Comparison of ENCODE assay signal across 8 mouse cellular contexts in the genomic region with DNA sequence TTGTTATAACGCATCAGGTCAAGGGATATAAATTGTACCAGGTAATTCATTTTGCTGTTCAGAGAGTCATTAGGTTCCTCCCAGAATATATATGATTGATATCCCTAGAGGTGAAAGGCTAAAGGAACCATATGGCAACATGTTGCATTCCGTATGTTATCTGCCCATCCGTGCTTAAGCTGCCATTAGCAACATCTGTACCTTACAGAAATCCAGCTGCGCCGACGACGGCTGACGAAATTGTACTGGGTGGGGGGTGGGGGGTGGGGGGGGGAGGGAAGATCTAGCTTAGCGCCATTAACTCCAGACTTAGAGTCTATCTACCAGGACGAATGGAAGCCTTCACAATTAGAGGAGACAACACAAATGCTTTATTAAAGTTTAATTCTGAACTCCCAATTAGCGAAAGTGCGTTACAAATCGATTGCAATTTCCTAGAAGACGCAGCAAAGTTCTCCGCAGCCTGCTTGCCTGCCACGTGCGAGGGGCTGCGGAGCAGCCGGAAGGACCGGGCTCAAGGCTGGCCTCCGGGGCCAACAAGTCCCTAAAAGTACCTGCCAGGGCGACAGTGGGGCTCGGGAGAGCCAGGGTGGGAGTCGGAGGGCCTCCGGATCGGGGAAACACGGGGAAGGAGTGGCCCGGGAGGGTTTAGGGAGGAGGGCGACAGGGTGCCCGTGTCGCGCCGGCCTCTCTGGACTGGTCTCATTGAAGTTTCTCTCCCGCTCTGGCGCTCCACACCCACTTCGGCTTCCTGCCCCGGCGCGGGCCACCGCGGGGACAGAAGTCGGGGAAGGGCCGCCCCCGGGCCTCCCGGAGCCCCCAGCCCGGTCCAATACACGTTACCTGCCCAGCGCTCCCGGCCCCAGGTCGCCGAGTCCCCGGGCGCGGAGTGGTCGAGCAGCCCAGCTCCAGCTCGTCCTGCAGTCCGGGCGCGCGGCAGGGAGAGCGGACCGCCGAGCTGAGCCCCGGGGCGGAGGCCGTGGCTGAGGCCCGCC. TPM values are rescaled to one million over a fixed set of nuclear protein-coding genes. Genes with fewer than 3 reads are reported as not detected.
DNase-seq lines count a peak whose midpoint lies in the region; ATAC-seq and TF ChIP-seq lines count a peak whose summit lies in the region.

No protein-coding gene starts in this region.

- intact Hi-C loops in left cerebral cortex, postnatal 36 days (cut with DNase I), result no loop called here

- ATAC-seq in hindbrain, embryonic 16.5 days, result peak; percentile 87
- peak; percentile 74 for ATAC-seq in liver, embryonic 13.5 days (ENCODE audit: low read depth)

- no peak for TF ChIP-seq POLR2A in myocyte (IDR thresholded peaks at IDR 0.05; ENCODE audit: insufficient read length, low read depth)

- peak overlapping the region; percentile 91 for H3K4me2 ChIP-seq in hindbrain, embryonic 16.5 days (ENCODE audit: low read length)
- H3K4me2 ChIP-seq in liver, embryonic 13.5 days, result peak overlapping the region; percentile 84
- peak overlapping the region; percentile 78 for H3K4me2 ChIP-seq in myocyte (ENCODE audit: low read depth)

- H3K9me3 ChIP-seq in hindbrain, embryonic 16.5 days (ENCODE audit: control insufficient read depth, low read length), result no peaks in the 10 kb centered on the region
- H3K9me3 ChIP-seq in liver, embryonic 13.5 days (replicated peaks), result no peaks in the 10 kb centered on the region

- peak overlapping the region; percentile 55; the same call in 1 of the 2 replicates for H3K27ac ChIP-seq in hindbrain, embryonic 16.5 days (ENCODE audit: low read depth, low read length)
- peak overlapping the region; percentile 79 for H3K27ac ChIP-seq in liver, embryonic 13.5 days

- peaks cover 3% of the 10 kb centered on the region for H3K4me1 ChIP-seq in hindbrain, embryonic 16.5 days (ENCODE audit: control insufficient read depth, insufficient read depth, low read depth, low read length)
- peaks cover 20% of the 10 kb centered on the region for H3K4me1 ChIP-seq in liver, embryonic 13.5 days (replicated peaks)

- H3K79me2 ChIP-seq in myocyte (ENCODE audit: control insufficient read depth, insufficient read depth), result peaks cover 49% of the 10 kb centered on the region

- peak overlapping the region; percentile 60 for H3ac ChIP-seq in myocyte (ENCODE audit: control insufficient read depth, insufficient read length)

- under 1% methylated on average over 45 of the region's 67 CpGs for WGBS in hindbrain, embryonic 16.5 days
- WGBS in liver, embryonic 13.5 days (ENCODE audit: insufficient replicate concordance), result under 1% methylated on average over 63 of the region's 67 CpGs

- no peaks in the 10 kb centered on the region for H3K36me3 ChIP-seq in hindbrain, embryonic 16.5 days (ENCODE audit: control insufficient read depth, insufficient read depth, low read length)
- no peaks in the 10 kb centered on the region for H3K36me3 ChIP-seq in liver, embryonic 13.5 days
- no peaks in the 10 kb centered on the region for H3K36me3 ChIP-seq in myocyte (ENCODE audit: control insufficient read depth, insufficient read depth)

- peak overlapping the region; percentile 69 for H3K9ac ChIP-seq in hindbrain, embryonic 16.5 days (ENCODE audit: low read depth, low read length)
- H3K9ac ChIP-seq in liver, embryonic 13.5 days, result peak overlapping the region; percentile 90

- H3K27me3 ChIP-seq in hindbrain, embryonic 16.5 days (replicated peaks; ENCODE audit: control insufficient read depth, insufficient read depth, low read length), result peaks cover 7% of the 10 kb centered on the region
- H3K27me3 ChIP-seq in liver, embryonic 13.5 days, result no peaks in the 10 kb centered on the region; the same call in 1 of the 2 replicates
- H3K27me3 ChIP-seq in myocyte (ENCODE audit: control insufficient read depth, insufficient read depth, insufficient read length), result no peaks in the 10 kb centered on the region

- DNase-seq in left cerebral cortex, postnatal 36 days (ENCODE audit: low spot score in 2 of 2), result peak; percentile 29 to 38
- DNase-seq in left cerebral cortex, adult 11 months (ENCODE audit: low spot score), result no peak
- DNase-seq in cerebellum, postnatal 10 days, result peak; percentile 63 to 69
- peak; percentile 53 for DNase-seq in gastrocnemius, postnatal 10 days
- DNase-seq in liver, embryonic 13.5 days, result peak; percentile 46
- peak; percentile 39 for DNase-seq in thymus, postnatal 14 days

- H3K4me3 ChIP-seq in hindbrain, embryonic 16.5 days (ENCODE audit: low read length), result peak overlapping the region; percentile 64
- peak overlapping the region; percentile 85 for H3K4me3 ChIP-seq in liver, embryonic 13.5 days (replicated peaks)
- H3K4me3 ChIP-seq in myocyte, result peak overlapping the region; percentile 80

TF ChIP-seq in myocyte, 11 proteins besides CTCF, POLR2A, EP300 and RAD21:
- TF ChIP-seq MAX (IDR thresholded peaks at IDR 0.05; ENCODE audit: low read depth), result no peak
- no peak for TF ChIP-seq SRF (IDR thresholded peaks at IDR 0.05; ENCODE audit: control insufficient read depth, insufficient read length, low read depth)
- no peak for TF ChIP-seq CEBPB (IDR thresholded peaks at IDR 0.05; ENCODE audit: insufficient read depth, poor library complexity, severe bottlenecking)
- TF ChIP-seq USF1 (IDR thresholded peaks at IDR 0.05; ENCODE audit: low read depth), result no peak
- no peak for TF ChIP-seq E2F4 (IDR thresholded peaks at IDR 0.05; ENCODE audit: insufficient read depth)
- TF ChIP-seq TCF3 (IDR thresholded peaks at IDR 0.05; ENCODE audit: insufficient read length, low read depth), result no peak
- no peak for TF ChIP-seq MYOD1 (IDR thresholded peaks at IDR 0.05; ENCODE audit: control insufficient read depth in 1 of 3, insufficient read length in 2 of 3, low read depth in 2 of 3)
- no peak for TF ChIP-seq POLR2AphosphoS2 (IDR thresholded peaks at IDR 0.05; ENCODE audit: insufficient read length, low read depth)
- TF ChIP-seq TCF12 (IDR thresholded peaks at IDR 0.05; ENCODE audit: insufficient read depth, poor library complexity, severe bottlenecking), result no peak
- TF ChIP-seq MYOG (IDR thresholded peaks at IDR 0.05; ENCODE audit: control insufficient read depth in 1 of 3, insufficient read depth in 1 of 3, insufficient read length in 2 of 3, low read depth in 2 of 3), result no peak
- TF ChIP-seq REST (IDR thresholded peaks at IDR 0.05; ENCODE audit: insufficient read depth, insufficient read length), result no peak

RNA-seq across cellular contexts. Expression of a gene that starts 0.5 kb away (rescaled TPM):
- total RNA-seq in left cerebral cortex, postnatal 36 days (2021), result 10 to 100 TPM; 48.2 to 52.8 TPM
- 1 to 10 TPM; 1.8 to 2.3 TPM for total RNA-seq in gastrocnemius, postnatal 10 days (2021)
- polyA plus RNA-seq in hindbrain, embryonic 16.5 days (2015; fragmentation: Nextera tagmentation; extraction: Ambion mirVana), result 15.3 and 19.2 TPM in 2 replicates
- 0.29 and 0.49 TPM in 2 replicates for polyA plus RNA-seq in liver, embryonic 13.5 days (2015; fragmentation: Nextera tagmentation; extraction: Ambion mirVana)
- polyA plus RNA-seq in myocyte (2012; fragmentation: generic; extraction: Trizol), result 1.5 TPM
